Mouse (Mus musculus): ENCODE results near the gene Kcnh7. TPM values are rescaled to one million over a fixed set of nuclear protein-coding genes. Genes with fewer than 3 reads are reported as not detected.

The Kcnh7 gene
- polyA plus RNA-seq, 1 experiment, result 0.01 TPM

DNA sequence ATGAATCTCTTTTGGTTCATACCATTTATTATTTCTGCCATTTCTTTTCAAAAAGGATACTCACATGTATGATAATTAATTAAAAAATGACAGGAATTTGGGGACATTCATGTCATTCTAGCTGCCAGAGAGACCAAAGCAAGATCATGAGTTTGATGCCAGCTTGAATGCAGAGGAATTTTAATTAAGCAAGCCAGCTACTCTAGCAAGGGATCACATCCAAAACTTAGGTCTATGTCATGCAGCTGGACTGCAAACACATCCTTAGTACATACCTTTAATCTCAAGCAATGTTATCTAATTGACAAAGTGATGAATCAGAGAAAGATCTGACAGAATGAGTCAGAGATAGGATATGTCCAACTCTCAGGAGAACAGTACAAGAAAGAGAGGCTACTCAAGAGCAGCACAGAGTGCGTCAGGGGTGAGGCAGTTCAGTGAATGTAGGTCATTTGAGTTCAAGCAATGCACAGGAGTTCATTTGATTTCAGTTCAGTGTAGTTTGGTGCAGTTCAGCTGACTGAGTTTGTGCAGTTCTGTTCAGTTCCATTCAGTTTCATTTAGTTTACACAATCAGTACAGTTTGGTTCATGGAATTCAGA lies 248.7 kb downstream of the Kcnh7 start:
- no peak for DNase-seq (ENCODE audit: low spot score)

- no peak for DNase-seq (ENCODE audit: low spot score)
These were observed 255.6 kb downstream of the Kcnh7 start for GRCm38 (mm10) chr2:62928494-62928893.

DNA sequence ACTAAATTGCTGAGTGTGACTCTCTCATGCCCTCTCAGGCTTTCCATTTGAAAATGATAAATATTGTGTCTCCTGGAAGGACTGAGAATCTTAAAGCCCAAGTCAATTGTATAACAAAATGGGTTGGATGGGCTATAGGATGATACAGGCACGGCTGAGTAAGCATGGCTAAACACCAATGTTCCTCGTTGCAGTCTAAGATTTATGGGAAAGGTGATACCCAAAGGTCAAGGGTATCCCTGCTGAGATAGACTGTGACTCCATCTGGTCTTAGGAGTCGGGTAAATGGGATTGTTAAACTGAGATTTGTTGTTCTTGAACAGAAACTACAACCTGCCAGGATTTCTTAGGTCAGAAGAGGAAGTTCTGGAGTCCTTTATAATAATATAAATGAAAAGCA lies 256.0 kb downstream of the Kcnh7 start:
- no peak for DNase-seq (ENCODE audit: low spot score)

DNA sequence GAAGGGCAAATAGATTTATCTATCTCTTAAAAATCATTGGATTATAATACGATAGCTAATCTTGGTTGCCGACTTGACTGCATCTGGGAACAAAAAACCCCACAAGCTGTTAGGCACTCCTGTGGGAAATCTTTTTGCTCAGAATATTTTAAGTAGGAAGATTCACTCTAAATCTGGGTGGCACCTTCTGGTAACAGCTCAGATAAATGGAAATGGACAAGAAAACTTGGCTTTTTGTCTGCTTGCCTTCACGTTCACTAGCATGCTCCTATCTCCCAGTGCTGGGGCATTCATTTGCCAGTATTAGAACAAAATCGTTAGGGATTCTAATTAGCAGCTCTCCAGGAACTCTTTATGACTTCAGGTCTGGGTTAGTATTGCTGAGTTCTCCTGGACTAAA lies 260.3 kb downstream of the Kcnh7 start:
- DNase-seq (ENCODE audit: low spot score), result no peak

- no peak for DNase-seq (ENCODE audit: low spot score)
These were observed 276.4 kb downstream of the Kcnh7 start for GRCm38 (mm10) chr2:62907688-62908087.

GRCm38 (mm10) chr2:62902363-62903353 lies 281.4 kb downstream of the Kcnh7 start:
- no peak for DNase-seq (ENCODE audit: low spot score)

DNA sequence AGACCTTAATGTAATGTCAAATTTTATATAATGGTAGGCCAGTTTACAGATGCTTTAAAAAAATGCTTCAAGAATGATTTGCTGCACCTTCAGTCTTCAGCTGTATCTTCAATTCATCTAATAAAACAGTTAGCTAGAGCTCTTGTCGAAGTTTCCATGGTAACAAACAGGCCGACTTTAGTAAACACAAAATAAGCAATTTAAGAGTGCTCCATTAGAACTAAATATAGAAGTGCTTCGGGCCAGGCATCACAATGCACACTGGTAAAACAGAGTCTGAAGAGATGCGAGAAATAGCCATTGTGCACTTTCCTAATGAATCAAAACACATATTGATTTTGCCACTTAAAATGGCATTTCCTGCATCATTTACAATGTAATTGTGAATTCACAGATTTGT lies 305.3 kb downstream of the Kcnh7 start:
- DNase-seq (ENCODE audit: low spot score), result no peak

DNA sequence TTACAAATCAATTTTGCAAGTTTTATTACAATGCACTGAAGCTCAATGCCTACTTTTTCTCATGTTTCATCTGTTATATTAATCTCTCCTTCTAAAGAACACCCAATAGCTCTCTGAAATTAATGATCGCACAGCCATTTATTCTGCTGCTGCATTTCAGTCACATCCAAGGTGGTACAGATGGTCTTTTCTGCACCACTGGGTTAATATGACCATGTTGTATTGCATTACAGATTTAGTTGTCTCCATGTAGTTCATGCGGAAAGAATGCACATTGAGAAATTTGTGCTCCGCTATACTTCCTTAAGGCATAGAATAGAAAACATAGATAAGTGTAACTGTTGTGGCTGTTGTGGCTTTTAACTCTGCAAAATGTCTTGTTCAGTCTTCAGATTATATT lies 328.7 kb downstream of the Kcnh7 start:
- no peak for DNase-seq (ENCODE audit: low spot score)

DNA sequence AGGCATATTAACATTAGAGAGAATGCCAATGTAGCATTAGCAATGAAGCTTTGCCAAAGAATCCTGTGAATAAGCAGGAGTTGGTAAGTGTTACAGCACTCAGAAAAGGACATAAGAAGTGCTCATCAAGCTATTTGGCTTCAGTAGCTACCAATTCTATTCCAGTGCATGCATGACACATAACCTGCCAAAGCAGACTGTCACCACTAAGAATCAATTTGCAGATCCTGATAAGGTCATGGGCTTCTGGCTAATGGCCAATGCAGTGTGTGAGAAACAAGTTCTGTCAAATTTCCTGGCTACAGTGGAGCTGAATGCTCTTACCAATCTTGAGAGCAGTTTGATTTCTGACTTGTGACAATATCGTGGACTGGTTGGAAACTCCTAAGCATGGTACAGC lies 341.5 kb downstream of the Kcnh7 start:
- no peak for DNase-seq (ENCODE audit: low spot score)

DNA sequence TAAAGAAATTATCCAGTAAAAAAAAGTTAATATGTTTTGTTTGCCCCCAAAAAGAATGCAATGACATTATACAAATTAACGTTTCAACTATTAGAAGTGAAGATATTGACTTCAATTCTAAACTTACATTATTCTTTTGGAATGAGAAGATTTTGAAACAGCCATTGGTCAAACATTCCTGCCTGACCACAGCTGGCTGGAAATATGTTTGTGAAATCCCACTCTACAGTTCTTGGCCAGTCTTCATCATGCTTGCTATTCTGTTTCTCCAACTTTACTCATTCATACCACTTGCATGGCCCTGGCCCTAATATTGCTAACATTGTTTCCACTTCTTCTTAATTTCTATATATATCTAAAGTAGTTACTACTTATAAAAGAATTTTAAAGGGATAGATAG lies 349.8 kb downstream of the Kcnh7 start:
- no peak for DNase-seq (ENCODE audit: low spot score)

DNA sequence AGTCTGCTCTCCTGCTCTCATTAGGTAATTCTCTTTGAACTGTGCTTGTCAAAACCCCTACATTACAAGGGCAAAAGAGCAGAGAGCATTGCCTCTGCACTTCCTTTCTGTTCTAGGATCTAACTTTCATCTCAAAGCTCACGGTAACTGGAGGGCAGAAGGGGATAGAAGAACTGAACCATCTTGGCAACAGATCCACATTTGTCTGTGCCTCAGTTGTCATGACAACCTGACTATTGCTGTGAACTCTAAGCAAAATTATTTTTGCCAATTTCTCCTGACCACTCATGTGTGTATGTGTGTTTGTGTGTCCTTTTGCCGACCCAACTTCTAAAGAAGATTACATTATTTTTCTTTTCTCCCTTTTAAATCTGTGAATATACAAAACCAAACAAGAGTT lies 364.9 kb downstream of the Kcnh7 start:
- no peak for DNase-seq (ENCODE audit: low spot score)

DNA sequence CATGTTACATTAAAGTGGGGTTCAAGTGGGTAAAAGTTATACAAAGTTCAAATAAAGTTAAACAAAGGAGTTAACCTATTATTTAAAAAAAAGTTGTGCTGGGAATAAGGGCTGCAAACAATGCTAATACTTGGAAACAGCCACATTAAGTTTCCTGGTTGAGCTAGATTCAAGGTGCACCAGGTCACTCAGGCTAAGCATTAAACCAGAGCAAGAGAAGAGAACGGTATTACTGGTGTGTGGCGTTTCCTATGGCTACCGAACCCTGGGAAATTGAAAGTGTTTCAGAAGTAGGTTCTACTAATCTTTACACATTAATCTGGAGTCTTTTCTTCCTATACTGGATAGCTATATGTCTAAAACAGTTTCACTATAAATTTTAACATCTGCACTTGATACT lies 368.1 kb downstream of the Kcnh7 start:
- no peak for DNase-seq (ENCODE audit: low spot score)

GRCm38 (mm10) chr2:62808813-62809212 lies 375.3 kb downstream of the Kcnh7 start:
- no peak for DNase-seq (ENCODE audit: low spot score)

- no peak for DNase-seq (ENCODE audit: low spot score)
These were observed 376.6 kb downstream of the Kcnh7 start for GRCm38 (mm10) chr2:62807476-62807882.

GRCm38 (mm10) chr2:62806931-62807330 lies 377.2 kb downstream of the Kcnh7 start:
- DNase-seq (ENCODE audit: low spot score), result no peak

DNA sequence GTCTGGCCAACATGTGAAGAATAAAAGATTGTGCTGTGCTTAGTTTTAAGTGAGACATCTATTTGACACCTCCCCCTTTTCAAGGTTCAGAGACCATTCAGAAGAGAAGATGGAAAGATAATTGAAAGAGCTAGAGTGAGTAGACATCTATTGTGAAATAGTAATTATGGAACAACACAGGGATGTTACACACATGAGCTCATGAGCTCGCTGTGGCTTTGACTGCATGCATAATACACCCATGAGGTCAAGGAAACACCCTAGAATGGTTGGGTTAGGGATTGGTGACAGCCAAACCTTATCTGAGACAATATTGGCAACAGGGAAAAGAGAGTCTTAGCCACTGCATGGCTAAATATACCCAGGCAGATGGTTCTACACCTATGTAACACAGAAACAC lies 380.1 kb downstream of the Kcnh7 start:
- DNase-seq (ENCODE audit: low spot score), result no peak

DNA sequence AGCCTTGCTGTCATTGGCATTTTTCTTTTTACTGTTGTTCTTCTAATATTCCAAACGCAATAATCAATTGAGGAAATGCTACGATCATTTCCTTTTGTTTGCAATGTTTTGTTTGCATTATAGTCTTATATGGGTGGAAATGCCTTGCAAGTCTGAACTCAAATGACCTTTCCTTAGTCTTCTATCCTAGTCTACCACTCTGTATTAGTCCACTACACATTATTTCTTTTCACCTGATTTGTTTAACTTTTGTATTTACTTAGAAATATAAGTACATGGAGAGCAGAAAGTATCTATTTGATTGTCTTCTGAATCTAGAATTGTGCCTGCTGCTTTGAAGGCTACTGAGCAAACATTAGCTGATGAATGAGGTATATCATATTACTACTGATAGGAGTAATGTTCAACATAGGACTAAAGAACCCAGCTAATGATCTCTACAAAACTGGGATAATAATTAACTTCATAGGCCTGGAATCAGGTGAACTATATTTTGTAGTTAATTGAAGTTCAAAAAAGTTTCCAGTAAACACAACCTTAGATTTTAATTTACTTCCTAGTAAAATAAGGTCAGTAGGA lies 399.5 kb downstream of the Kcnh7 start:
- DNase-seq (ENCODE audit: low spot score), result no peak

DNA sequence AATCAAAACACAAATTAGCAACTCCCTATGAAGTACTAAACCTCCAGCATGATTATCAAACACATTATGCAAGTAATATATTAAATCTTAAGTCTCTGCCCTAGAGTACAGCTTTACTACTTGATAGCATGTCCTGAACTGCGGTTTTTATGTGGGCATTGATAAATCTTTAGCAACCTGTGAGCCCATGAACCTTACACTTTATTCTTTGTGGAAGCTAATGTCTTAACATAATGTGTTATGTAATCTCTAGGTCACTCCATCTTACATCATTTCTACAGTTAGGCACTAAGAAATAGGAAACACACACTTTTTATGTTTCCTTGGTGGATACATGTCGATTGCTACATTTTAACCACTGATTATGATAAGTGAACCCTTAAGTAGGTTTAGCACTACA lies 437.8 kb downstream of the Kcnh7 start:
- no peak for DNase-seq (ENCODE audit: low spot score)

- DNase-seq (ENCODE audit: low spot score), result no peak
These were observed 441.0 kb downstream of the Kcnh7 start for GRCm38 (mm10) chr2:62743098-62743497.

- DNase-seq (ENCODE audit: low spot score), result no peak
These were observed 453.4 kb downstream of the Kcnh7 start for GRCm38 (mm10) chr2:62730671-62731070.

DNA sequence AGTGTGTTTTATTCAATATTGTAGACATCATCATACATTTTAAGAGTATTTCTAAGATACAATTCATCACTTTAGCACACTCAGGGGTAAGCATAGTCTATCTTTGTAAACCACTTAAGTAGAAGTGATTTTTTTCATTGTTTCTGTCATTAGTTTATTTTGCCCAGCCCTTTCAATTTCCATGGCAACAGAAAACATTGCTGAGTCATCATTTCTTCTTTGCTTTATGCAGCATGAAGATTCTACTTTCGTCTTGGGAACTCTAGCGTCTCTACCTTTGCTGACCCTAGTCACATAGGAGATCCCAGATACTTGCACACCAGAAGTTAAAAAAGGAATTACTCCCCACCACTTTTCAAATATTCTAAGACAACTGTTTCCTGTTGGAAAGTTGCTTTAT lies 456.4 kb downstream of the Kcnh7 start:
- no peak for DNase-seq (ENCODE audit: low spot score)

DNA sequence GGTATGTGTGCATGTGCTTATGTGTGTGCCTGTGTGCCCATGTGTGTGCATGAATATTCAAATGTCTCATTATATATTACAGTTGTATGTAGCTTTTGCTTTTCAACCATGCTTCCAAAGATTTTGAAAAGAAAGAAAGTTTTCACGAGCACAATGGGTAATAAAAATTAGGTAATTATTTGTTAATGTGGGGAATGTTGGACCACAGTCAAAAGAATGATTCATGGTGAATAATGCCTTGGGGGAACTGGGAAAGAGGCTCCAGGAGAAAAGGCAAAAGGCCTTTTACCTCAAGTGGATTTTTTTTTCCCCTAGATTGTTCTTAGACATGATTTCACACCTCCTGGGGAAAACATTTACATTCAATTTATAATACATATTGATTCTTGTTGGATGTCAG lies 458.1 kb downstream of the Kcnh7 start:
- DNase-seq (ENCODE audit: low spot score), result no peak

- DNase-seq (ENCODE audit: low spot score), result no peak
These were observed 465.7 kb downstream of the Kcnh7 start for GRCm38 (mm10) chr2:62718411-62718810.

All from urinary bladder, adult 2 months (tissue).